10 mouse cellular contexts compared by ENCODE assay signal in the genomic region with DNA sequence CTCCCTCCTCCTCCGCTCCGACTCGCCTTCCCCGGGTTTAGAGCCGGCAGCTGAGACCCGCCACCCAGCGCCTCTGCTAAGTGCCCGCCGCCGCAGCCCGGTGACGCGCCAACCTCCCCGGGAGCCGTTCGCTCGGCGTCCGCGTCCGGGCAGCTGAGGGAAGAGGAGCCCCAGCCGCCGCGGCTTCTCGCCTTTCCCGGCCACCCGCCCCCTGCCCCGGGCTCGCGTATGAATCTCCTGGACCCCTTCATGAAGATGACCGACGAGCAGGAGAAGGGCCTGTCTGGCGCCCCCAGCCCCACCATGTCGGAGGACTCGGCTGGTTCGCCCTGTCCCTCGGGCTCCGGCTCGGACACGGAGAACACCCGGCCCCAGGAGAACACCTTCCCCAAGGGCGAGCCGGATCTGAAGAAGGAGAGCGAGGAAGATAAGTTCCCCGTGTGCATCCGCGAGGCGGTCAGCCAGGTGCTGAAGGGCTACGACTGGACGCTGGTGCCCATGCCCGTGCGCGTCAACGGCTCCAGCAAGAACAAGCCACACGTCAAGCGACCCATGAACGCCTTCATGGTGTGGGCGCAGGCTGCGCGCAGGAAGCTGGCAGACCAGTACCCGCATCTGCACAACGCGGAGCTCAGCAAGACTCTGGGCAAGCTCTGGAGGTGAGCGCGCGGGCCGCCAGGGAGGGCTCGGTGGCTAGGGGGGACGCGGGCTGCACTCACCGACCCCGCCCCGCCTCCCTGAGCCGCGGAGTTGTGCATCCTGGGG. TPM values are rescaled to one million over a fixed set of nuclear protein-coding genes. Genes with fewer than 3 reads are reported as not detected.
DNase-seq lines count a peak whose midpoint lies in the region; ATAC-seq and TF ChIP-seq lines count a peak whose summit lies in the region.
"Had no signal": no experiment of that assay in that cellular context is flagged by ENCODE, and none has a peak within 500 bp of the region (broad histone marks: within the 10 kb centered on the region; RNA-seq: fewer than 3 reads in every experiment).

No protein-coding gene starts in this region.

- H3K4me3 ChIP-seq in G1E (ENCODE audit: low read depth, low read length), result peak overlapping the region; percentile 40; the same call in 1 of the 2 replicates
- peak overlapping the region; percentile 94 for H3K4me3 ChIP-seq in forebrain, embryonic 10.5 days
- peak overlapping the region; percentile 46 for H3K4me3 ChIP-seq in hindbrain, embryonic 14.5 days (replicated peaks; ENCODE audit: low read length)
- H3K4me3 ChIP-seq in neural tube, embryonic 13.5 days, result peak overlapping the region; percentile 74

- H3K9me3 ChIP-seq in G1E (replicated peaks), result peaks cover 71% of the 10 kb centered on the region
- no peaks in the 10 kb centered on the region for H3K9me3 ChIP-seq in forebrain, embryonic 10.5 days
- no peaks in the 10 kb centered on the region for H3K9me3 ChIP-seq in hindbrain, embryonic 14.5 days (ENCODE audit: control insufficient read depth, low read length)
- no peaks in the 10 kb centered on the region for H3K9me3 ChIP-seq in neural tube, embryonic 13.5 days

- H3K9ac ChIP-seq in hindbrain, embryonic 14.5 days, result peak overlapping the region; percentile 77
- H3K9ac ChIP-seq in neural tube, embryonic 13.5 days, result peak overlapping the region; percentile 87

- peak overlapping the region; percentile 95 for H3K27ac ChIP-seq in forebrain, embryonic 10.5 days
- H3K27ac ChIP-seq in hindbrain, embryonic 14.5 days, result peak overlapping the region; percentile 72
- peak overlapping the region; percentile 90 for H3K27ac ChIP-seq in neural tube, embryonic 13.5 days (replicated peaks)

- peak; percentile 27 to 52 for DNase-seq in cerebellum, postnatal 4 days (ENCODE audit: low spot score in 2 of 2)
- DNase-seq in G1E (ENCODE audit: low spot score) (no peak), liver (peak; percentile 10)
- DNase-seq in forebrain, embryonic 10.5 days (ENCODE audit: extremely low spot score, low spot score), result no peak
- DNase-seq in hindbrain, embryonic 14.5 days (ENCODE audit: low spot score), result peak; percentile 45

- H3K4me1 ChIP-seq in G1E (ENCODE audit: insufficient read depth, low read depth, low read length), result no peaks in the 10 kb centered on the region
- H3K4me1 ChIP-seq in forebrain, embryonic 10.5 days, result peaks cover 82% of the 10 kb centered on the region
- peaks cover 15% of the 10 kb centered on the region; the same call in 1 of the 2 replicates for H3K4me1 ChIP-seq in hindbrain, embryonic 14.5 days (replicated peaks; ENCODE audit: control insufficient read depth, insufficient read depth, low read length)
- peaks cover 65% of the 10 kb centered on the region for H3K4me1 ChIP-seq in neural tube, embryonic 13.5 days (replicated peaks)

- TF ChIP-seq CTCF in G1E (IDR thresholded peaks at IDR 0.05; ENCODE audit: low read depth, low read length), result no peak

- WGBS in forebrain, embryonic 10.5 days, result under 1% methylated on average over 75 of the region's 75 CpGs
- WGBS in hindbrain, embryonic 14.5 days, result under 1% methylated on average over 75 of the region's 75 CpGs
- WGBS in neural tube, embryonic 13.5 days, result under 1% methylated on average over 75 of the region's 75 CpGs

- H3K27me3 ChIP-seq in G1E (ENCODE audit: insufficient read depth, low read length), result no peaks in the 10 kb centered on the region; the same call in 1 of the 2 replicates
- H3K27me3 ChIP-seq in forebrain, embryonic 10.5 days (ENCODE audit: poor library complexity, severe bottlenecking), result peaks cover 42% of the 10 kb centered on the region
- H3K27me3 ChIP-seq in hindbrain, embryonic 14.5 days (ENCODE audit: control insufficient read depth, insufficient read depth, low read length), result peaks cover 11% of the 10 kb centered on the region
- peaks cover 31% of the 10 kb centered on the region for H3K27me3 ChIP-seq in neural tube, embryonic 13.5 days
- H3K27me3 ChIP-seq: CH12.LX had no signal

- ATAC-seq in cerebellum, adult (ENCODE audit: insufficient number of reproducible peaks, low FRiP score, low TSS enrichment), result no peak
- ATAC-seq in G1E (ENCODE audit: extremely low read depth, insufficient number of reproducible peaks, low FRiP score, poor library complexity, severe bottlenecking), result no peak
- ATAC-seq in hindbrain, embryonic 14.5 days (ENCODE audit: low FRiP score), result peak; percentile 32
- ATAC-seq in neural tube, embryonic 13.5 days (ENCODE audit: low read depth), result peak; percentile 36
- ATAC-seq in monocyte, adult 5-6 weeks (replicated peaks; ENCODE audit: insufficient number of reproducible peaks, low FRiP score, low TSS enrichment, poor library complexity, severe bottlenecking), result no peak

- H3K36me3 ChIP-seq in G1E (replicated peaks), result no peaks in the 10 kb centered on the region
- peaks cover 32% of the 10 kb centered on the region for H3K36me3 ChIP-seq in forebrain, embryonic 10.5 days (replicated peaks)
- no peaks in the 10 kb centered on the region for H3K36me3 ChIP-seq in hindbrain, embryonic 14.5 days (replicated peaks; ENCODE audit: control insufficient read depth, insufficient read depth)
- no peaks in the 10 kb centered on the region for H3K36me3 ChIP-seq in neural tube, embryonic 13.5 days

- peak overlapping the region; percentile 74 for H3K4me2 ChIP-seq in hindbrain, embryonic 14.5 days (replicated peaks)
- peak overlapping the region; percentile 92 for H3K4me2 ChIP-seq in neural tube, embryonic 13.5 days

RNA-seq across cellular contexts. Expression of a gene that starts 0.5 kb away (rescaled TPM):
- not detected in 2 replicates for total RNA-seq in G1E (2014; fragmentation: Nextera tagmentation)
- 0.05 TPM in 1 of 2 replicates, not detected in the other for total RNA-seq in G1E (2017)
- not detected in 2 replicates for polyA plus RNA-seq in G1E (2012)
- 98.1 and 108 TPM in 2 replicates for polyA plus RNA-seq in forebrain, embryonic 10.5 days (2016; fragmentation: Nextera tagmentation; extraction: Ambion mirVana)
- polyA plus RNA-seq in hindbrain, embryonic 14.5 days (2014; fragmentation: Nextera tagmentation; extraction: Ambion mirVana), result 44.2 and 49.0 TPM in 2 replicates
- polyA plus RNA-seq in neural tube, embryonic 13.5 days (2015; fragmentation: Nextera tagmentation; extraction: Ambion mirVana), result 49.0 and 72.8 TPM in 2 replicates
- not detected in 3 replicates for total RNA-seq in monocyte, adult 5-6 weeks (2017)
- total RNA-seq: CH12.LX; hematopoietic stem cell, adult 5-6 weeks had no signal

Comparison
In these comparisons a context has a peak if more than half of its experiments do, and no peak if none do; other contexts are left out.
1. DNase-seq: peak in cerebellum, postnatal 4 days (2 of 2), hindbrain, embryonic 14.5 days (single experiment) and liver (single experiment); none in G1E (single experiment) and forebrain, embryonic 10.5 days (single experiment).
2. ATAC-seq: peak in hindbrain, embryonic 14.5 days (single experiment) and neural tube, embryonic 13.5 days (single experiment); none in cerebellum, adult (single experiment), G1E (single experiment) and monocyte, adult 5-6 weeks (single experiment).
3. H3K4me3 ChIP-seq: peak in every context shown above with its lines; median percentile 94 in forebrain, embryonic 10.5 days; 74 in neural tube, embryonic 13.5 days; 46 in hindbrain, embryonic 14.5 days; 40 in G1E.
4. RNA of a gene that starts 0.5 kb away (polyA plus RNA-seq): 98.1 to 108 TPM in forebrain, embryonic 10.5 days, 49.0 to 72.8 TPM in neural tube, embryonic 13.5 days and 44.2 to 49.0 TPM in hindbrain, embryonic 14.5 days; not detected in G1E; every median in the first group is over 10 times any median in the second.
5. Peak in every context shown above with its lines, with median percentiles within 50 percentile points of each other: H3K27ac ChIP-seq.